Mouse (Mus musculus) gastrocnemius, postnatal 4 days (tissue): ENCODE results near the gene Ube2m. TPM values are rescaled to one million over a fixed set of nuclear protein-coding genes. Genes with fewer than 3 reads are reported as not detected.

Experiments used
- DNase-seq, 2 experiments: peaks; one replicate each; pipeline ENCODE4 v3.0.0; 2021 to 2022; ENCODE audit warnings: low spot score in 2 of 2, mixed read lengths in 2 of 2
- total RNA-seq, 2 experiments: library from RNA; stranded (reverse); gene quantifications; 2 replicates each; pipeline ENCODE4 v1.2.3; 2021

Ube2m gene
- total RNA-seq, 2 experiments from 2014 or later = 163 to 175 TPM

DNA sequence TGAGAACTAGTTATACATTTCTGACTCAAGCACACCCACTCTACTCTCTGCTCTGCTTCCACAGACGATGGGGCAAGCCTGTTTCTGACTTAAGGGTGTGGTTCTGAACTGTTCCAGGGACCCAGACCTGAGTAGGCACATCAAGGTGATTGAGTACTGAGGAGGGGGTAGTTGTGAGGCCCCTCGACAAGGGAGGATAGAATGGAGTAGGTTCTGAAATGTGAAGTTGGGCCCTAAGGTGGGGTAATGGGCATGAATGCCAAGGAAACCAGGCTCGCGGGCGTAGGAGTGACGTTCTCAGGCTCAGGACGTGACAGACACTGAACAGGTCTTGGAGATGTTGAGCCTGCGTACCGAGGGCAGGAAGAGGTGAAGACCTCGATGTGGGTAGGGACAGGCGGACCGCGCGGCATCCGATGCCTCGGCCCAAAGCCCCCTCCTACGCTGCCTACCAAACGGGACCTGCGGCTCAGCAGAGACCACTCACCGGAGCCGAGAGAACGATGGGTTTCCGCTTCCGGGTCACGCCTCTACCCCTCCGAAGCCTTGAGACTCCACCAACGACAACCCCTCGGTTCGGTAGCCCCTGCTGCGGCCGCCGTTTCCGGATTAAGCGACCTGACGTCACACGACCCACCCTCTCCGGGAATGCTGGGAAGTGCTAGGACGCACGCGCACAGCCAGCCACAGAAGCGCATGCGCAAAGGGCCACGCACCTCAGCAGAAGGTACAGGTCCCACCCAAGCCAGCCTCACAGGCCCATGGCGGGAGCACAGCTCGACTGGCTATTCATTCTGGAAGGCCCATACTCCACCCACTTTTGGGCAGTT is 3.7 kb downstream of the Ube2m start, which contains the start of gene Chmp2a:
Gene Chmp2a, minus strand, starts transcription at position 660 of the 830 bp plus-strand sequence.
- DNase-seq = peak; percentile 92 to 95

DNA sequence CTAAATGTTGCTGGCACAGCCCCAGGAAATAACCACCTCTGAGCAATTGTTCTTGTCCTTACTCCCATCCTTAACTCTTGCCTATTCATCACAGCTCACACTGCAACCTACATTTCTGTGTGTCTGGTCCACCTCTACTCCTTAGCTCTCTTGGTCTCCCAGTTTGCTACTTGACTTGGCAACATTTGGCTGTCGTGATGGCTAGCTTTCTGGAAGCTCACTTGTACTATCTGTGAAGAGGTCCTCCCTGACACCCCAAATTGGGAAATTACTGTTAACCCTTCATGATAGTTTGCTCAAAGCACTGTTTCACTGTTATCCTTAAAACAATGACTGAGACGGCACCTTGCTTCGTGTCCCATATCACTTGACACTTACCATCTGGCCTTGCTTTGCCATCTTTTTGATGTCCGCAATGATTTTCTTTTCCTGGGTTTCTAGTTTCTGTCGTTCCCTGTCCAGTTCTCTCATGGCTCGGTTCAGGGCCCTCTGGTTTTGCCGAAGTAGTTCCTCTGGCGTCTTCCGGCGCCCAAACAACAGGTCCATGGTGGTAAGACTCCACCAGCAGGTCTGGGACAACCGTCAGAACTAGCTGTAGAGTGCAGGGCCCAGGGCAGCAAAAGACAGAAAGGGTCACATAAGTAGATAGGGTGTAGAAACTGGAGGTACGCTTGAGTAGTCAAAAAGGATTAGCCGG is 4.5 kb downstream of the Ube2m start:
- DNase-seq = no peak

DNA sequence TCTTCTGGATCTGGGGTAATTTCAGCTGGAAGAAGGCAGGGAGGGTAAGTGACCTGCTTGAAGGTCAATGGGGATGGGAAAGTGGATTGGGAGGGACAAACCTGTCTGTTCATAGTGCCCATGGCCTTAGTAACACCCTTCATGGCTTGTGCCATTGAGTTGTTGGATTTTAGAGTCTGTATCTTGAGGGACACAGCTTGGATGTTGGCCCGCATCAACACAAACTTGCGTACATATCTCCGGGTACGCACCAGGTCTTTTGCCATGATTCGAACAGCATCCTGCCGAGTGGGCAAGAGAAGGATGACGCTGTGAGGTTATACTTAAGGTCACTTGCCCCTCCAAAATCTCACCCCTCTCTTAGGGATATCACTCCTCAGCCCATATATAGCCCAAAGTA is 5.5 kb downstream of the Ube2m start:
- no peak for DNase-seq

DNA sequence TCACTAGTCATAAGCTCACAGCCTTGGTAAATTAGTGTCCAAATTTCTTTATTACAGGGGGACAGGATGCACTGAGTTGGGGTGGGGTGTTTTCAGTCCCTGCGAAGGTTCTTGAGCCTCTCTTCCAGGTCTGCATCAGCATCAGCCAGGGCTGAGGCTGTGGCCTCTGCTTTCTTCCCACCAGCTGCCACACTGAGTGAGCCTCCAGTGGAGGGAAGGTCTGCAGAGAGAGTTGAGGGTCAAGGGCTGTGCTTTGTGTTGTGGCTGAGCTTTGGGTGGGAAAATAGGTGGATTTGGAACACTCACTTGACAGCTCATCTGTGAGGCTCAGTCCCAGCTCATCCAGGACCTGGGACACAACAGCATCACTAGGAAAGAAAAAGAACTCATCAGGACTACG is 6.1 kb downstream of the Ube2m start:
- no peak for DNase-seq

DNA sequence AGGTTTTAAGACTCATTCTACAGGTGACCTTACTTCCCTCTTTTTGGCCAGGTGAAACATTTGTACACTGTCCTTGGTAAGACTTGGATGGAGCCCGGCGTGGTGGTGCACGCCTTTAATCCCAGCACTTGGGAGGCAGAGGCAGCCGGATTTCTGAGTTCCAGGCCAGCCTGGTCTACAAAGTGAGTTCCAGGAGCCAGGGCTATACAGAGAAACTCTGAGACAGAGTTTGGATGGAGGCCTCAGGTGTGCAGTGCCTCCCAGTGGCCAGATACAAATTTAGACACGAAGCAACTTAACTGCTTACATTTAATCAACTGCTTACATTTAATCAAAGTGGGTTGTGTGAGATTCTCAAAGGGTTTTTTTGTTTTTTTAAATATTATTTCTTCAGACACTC is 7.0 kb downstream of the Ube2m start:
- DNase-seq = no peak

DNA sequence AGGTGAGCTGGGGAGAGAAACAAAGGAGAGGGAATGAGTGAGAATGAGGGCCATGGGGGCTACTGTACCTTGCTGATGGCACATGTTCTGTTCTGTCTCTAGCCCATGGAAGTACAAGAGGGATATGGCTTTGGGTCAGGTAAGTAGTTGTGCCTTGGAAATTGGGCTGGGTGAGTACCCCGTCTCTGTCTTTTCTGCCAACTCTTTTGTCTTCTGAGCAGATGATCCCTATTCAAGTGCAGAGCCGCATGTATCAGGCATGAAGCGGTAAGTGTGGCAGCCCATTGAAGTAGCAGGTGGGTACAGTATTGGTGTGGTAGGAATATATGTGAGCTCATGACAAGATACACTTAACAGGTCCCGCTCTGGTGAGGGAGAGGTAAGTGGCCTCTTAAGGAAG is 9.1 kb downstream of the Ube2m start:
- DNase-seq = no peak

DNA sequence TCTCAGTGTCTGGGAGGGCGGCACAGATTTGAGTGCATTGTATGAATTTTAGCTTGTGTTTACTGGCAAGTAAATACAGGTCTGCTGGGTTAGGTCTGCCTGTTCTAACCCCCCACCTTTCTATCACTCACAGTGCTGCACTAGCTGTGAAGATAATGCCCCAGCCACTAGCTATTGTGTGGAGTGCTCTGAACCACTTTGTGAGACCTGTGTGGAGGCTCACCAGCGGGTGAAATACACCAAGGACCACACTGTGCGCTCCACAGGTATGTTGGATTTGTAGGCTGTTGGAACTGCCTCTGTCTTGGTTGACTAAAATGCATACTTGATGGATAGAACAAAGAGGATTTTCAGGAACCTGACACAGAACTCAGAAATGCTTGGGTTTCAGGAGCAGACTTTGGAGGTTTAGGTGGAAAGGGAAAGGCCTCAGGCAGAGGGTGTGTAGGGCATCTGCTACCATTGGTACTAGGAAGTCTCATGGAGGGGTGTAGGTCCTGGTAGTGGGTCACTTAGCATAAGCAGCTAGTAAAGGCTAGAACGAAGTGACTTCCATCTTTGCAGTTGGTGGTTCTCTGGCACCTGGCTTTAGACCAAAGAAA is 12.5 kb downstream of the Ube2m start:
- DNase-seq = no peak

DNA sequence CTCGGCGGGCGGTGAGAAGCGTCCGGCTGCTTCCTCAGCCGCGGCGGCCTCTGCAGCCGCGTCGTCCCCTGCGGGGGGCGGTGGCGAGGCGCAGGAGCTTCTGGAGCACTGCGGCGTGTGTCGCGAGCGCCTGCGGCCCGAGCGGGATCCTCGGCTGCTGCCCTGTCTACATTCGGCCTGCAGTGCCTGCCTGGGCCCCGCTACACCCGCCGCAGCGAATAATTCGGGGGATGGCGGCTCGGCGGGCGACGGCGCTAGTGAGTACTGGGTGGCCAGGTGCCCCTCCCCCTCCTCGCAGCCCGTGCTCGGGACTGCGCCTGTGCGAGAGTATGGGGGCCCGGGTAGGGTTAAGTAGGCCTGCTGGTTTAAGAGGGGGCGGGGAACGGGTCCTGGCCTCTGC is 13.3 kb downstream of the Ube2m start:
- peak; percentile 68 to 85 for DNase-seq

DNA sequence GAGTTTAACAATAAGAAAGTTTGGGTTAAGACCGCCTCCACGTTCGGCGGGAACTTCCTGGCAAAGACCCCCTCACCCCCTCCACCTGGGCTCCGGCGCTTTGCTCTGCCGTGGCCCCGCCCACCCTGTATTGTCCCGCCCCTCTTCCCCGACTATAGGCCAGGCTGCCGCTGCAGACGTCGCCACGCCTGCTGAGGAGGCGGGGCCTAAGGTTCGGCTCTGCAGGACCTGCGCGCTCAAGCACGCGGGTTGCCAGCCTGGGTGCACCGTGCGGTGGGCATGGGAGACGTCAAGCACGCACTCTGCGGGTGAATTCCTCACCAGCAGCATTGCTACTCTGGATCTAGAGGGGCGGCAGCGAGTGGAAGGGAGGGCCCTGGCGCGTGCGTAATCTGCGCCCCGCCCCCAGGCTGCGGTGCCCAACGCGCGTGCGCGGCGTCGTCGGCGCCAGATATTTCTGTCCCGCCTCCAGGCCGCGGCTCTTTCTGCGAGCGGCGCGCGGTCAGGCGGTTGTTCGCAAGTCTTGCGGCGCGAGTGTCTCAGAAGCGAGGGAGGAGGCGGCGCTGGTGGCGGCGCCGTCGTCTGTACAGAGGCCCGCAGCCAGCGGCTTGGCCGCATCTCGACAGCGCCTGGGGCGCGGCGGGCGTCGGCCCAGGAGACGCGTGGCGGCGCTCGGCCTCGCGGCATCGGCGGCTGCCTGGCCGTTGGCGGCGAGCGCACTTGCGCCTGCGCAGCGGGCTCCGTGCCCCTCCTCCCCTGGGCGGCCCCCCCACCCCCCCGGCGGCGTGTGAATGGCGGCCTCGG is 13.9 kb downstream of the Ube2m start:
- DNase-seq = peak; percentile 92 to 95

DNA sequence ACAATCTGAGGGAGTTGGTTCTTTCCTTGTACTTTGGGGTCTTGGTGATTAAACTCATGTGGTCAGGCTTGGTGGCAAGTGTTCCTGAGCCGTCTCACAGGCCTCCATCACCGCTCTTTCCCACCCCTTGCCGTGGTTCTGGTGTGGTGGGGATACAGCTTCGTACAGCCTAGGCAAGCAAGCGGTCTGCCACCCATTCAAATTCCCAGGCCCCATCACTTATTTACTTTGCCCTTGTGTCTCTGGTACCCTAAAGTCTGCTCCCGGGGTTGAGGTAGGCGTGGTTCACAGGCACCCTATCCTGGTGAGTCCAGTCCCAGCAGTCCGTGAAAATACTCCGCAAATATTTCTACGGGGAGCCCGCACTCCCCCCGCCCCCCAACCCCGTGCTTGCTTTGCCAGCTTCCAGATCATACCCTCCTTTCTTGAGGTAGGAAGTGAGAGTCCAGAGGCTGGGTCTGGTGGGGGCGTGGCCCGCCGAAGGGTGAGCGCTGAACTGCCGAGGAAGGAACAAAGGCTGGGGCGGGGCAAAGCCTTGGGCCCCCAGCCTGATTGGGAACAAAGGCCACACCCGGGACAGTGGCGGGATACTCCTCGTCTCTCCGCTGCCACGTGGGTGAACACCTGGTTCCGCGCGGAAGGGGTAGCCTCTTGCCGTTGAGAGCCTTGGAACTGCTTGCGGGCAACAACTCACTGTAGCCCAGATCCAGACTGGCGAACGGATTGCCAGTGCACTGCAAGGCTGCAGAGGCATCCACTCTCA is 15.1 kb downstream of the Ube2m start:
- peak in 1 of 2 experiments; percentile 69 for DNase-seq

DNA sequence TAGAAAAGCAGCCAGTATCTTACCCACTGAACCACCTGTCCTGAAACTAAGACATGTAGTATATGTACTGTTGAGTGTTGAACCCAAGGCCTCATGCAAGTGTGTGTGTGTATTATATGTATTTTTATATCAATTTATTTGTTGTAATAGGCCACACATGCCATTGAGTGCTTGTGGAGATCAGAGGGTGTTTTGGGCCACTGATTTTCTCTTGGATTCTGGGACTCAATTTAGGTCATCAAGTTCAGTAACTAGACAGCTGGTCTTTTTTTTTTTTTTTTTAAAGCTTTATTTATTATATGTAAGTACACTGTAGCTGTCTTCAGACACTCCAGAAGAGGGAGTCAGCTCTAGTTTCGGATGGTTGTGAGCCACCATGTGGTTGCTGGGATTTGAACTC is 22.9 kb downstream of the Ube2m start:
- DNase-seq = no peak

DNA sequence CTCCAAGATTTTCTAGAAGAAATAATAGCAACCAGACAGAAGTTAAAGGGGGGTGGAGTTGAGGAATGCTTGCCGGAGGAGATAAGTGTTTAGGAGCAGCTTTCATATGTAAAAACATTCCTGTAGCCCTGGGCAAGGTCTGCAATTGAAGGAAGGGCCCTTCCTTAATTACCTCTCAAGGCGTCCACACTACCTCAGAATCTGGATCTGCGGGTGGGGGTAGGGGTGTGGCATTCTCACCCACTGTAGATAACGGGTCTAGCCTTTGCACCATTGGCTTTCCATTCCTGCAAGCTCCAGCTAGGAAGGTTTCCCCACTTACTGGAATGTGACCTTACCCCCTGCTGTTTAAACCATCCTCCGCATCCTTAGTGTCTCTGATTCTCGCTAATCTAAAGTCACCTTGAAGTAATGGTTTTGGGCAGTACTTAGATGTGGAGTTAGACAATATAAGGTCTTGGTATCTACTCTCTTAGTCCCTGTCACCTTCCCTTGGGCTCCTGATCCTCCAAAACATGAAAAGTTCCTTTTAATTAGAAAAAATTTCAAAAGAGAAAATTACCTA is 23.7 kb downstream of the Ube2m start:
- no peak for DNase-seq

DNA sequence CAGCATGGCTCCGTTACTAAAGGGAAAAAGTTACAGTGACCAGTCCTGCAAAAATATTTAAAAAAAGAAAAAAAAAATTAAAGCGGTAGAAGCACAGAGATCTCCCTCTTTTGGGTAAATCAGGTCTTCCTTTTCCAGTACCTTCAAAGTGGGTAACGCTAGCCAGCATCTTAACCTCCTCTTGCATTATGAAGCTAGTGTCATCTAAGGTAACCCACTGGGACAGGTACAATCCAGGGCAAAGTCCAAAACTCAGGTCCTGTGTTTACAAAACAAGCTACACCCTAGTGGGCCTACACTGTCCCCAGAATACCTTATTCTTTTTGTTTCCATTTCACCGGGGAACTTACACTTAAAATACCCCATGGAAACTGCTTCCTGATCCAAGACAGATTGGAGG is 24.4 kb downstream of the Ube2m start:
- DNase-seq = no peak

DNA sequence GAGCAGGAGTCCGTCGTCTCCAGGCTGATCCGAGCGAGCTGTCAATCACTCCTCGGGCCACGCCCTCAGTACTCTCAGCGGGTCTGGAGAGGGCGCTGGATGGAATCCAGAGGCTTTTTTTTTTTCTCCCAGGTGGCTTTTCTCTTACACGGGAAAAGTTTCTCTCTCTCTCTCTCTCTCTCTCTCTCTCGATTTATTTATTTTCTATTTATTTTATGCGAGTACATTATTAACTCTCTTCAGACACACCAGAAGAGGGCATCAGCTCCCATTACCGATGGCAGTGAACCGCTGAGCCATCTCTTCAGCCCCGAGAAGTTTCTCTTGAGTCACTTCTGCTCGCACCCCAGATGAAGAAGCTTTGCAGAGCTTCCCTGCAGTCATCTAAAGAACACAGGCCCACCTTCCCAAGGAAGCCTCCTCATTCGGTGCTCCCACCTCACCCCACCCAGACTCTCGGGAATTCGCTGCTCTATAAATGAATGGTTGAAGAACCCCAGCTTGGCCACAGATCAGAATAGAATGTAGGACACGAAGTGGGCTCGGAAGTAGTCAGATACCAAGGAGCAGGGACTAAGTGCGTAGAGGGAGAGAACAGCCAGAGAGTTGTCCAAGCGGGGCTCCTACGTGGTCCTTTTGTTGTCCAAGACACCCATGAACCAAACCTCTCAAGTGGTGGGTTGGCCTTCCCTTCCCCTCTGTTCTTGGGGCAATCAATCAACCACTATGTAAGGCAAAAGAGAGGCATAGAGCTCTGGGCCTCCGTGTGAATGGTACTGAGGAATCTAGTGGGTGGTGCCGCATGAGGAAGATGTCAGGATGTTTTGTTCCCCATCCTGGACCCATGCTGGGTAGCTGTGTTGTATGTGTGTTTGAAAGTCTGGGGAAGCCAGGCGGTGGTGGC is 27.8 kb downstream of the Ube2m start, which contains the start of gene Zbtb45:
Gene Zbtb45, minus strand, starts transcription at position 30 of the 904 bp plus-strand sequence.
- no peak for DNase-seq

DNA sequence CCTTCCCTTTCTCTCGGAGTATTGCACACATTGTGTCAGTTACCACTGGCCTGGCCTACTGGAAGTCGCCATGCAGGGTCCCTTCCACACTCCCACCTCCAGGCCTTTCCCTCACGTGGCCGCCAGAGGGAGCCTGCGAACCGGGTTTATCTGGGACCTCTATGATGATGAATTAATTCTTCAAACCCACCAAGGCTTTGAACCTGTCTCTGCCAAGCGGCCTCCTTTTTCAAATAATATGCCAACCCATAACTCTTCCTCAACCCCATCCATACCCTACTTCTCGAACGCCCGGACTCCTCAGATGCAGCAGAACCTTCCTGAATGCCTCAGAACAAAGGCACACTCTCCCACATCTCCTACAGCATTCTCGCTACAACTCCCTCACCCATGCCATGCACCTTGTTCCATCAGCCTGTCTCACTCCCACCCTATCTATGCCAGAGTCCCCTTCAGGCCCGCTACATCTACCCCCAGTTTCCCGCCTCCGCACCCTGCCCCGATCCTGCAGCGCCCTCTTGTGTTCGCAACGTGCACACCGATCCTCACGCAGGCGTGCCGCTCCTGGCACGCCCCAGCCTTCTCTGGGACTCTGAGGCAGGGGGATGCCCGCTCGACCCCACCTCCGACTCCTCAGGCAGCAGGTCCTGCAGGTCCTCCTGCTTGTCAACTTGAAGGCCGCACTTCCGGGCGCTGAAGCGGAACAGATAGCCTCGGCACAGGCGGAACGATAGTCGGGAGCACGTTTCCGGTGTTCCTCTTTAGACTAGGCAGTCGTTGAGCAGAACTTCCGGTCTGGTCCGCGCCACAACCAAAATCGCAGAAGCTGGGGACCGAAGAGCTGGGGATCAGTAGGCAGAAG is 28.7 kb downstream of the Ube2m start:
- DNase-seq = peak; percentile 75 to 93

DNA sequence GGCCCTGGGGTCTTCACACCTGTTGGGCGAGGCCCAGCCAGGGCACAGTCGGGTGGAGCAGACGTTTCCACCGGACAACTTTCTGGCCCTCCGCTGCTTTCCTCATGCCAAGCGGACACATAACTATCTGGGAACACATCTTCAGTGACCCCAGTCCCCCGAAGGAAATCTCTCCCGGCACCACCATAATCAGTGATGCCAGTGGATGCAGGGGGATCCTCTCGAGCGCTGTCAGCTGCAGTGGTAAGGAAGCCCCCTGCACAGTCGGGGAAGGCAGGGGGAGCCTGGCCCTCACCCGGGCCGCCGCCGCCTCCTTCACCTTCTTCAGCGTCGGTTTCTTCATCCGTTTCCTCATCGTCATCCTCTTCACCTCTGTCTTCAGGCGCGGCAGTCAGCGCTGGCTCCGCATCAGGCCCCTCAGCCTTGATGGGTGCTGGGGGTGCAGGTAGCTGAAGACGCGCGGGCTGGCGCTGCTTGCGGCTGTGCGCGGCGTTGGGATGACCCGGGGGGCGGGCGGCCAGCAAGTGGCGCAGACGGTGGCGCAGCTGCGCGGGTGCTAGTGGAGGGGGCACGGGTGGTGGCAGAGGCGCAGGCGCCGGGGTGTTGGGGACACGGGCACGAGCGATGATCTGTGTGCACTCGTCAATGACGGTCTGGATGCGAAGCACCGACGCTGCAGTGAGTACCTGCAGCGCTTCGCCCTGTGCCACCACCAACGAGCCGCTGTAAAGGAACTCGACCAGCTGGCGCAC is 30.6 kb downstream of the Ube2m start:
- DNase-seq = no peak

DNA sequence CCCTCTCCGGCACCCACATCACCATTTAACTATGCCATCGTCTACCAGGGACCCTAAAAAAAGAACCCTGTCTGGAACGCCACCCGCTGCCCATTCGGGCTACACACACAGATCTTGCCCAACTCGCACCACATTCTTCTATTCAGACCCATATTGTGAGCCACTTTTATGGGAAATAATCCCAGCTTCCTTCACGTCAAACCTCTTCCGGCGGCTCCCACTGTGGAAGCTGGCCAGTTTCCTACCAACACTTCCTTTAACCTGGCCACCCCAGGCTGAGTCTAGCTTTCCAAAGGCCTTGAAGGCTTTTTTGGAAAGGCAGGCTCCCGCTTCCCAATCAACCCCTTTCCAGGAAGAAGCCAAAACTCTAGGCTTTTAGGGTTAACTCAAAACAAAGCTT is 31.5 kb downstream of the Ube2m start:
- no peak for DNase-seq
